Mouse (Mus musculus) megakaryocyte, embryonic 14.5 days (primary cell): ENCODE measurements around the gene Mcat. TPM values are rescaled to one million over a fixed set of nuclear protein-coding genes. Genes with fewer than 3 reads are reported as not detected.

Source experiments
- H3K27me3 ChIP-seq: replicated peaks from 2 replicates; pipeline ENCODE3; 2012; ENCODE audit warnings: inconsistent platforms
- H3K36me3 ChIP-seq: replicated peaks from 2 replicates; pipeline ENCODE3; 2012; ENCODE audit warnings: low read length, inconsistent platforms, mixed read lengths
- H3K4me1 ChIP-seq: 2 replicates; pipeline ENCODE4 v1.6.1; 2012; ENCODE audit warnings: inconsistent platforms
- H3K4me3 ChIP-seq: replicated peaks from 2 replicates; pipeline ENCODE3; 2012; ENCODE audit warnings: moderate library complexity, mild to moderate bottlenecking, inconsistent platforms
- H3K9me3 ChIP-seq: 2 replicates; pipeline ENCODE4 v1.6.1; 2012; ENCODE audit warnings: inconsistent platforms
- FLI1 ChIP-seq: IDR thresholded peaks from 2 replicates; pipeline ENCODE4 v1.6.1; 2012; ENCODE audit warnings: low read length, inconsistent platforms, mixed read lengths
- GATA1 ChIP-seq: IDR thresholded peaks from 3 replicates; pipeline ENCODE4 v1.6.1; 2012; ENCODE audit warnings: mixed read lengths, low read length, inconsistent platforms, borderline replicate concordance
- polyA plus RNA-seq: library from polyadenylated mRNA; stranded (reverse); fragments of >175 nt; gene quantifications from 2 replicates; pipeline ENCODE4 v1.2.3, GENCODE M21; 2012; ENCODE audit warnings: low replicate concordance; ENCODE audit not compliant: insufficient read depth

Mcat gene
- polyA plus RNA-seq, 1 experiment, result 15.3 TPM

DNA sequence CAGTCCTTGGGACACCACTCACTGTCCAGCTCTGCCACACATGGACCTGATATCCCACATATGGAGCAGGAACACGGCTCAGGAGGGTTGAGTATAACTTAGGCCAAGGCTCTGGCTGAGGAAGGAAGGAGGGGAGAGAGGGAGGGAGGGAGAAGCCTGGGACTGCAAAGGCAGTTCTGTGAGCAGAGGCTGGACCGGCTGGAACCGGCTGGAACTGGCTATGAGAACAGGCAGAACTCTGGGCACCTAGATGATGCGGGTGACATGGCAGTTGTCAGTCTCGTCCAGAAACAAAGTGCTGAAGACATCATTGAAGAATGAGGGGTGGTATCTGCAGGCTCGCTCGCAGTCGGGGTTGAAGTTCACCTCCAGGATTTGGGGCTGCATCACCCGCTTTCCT lies 13.1 kb upstream of the Mcat start:
- H3K9me3 ChIP-seq, result no peaks in the 10 kb centered on the region
- H3K4me1 ChIP-seq, result peaks cover 31% of the 10 kb centered on the region
- TF ChIP-seq FLI1, result no peak
- no peak for TF ChIP-seq GATA1
- H3K4me3 ChIP-seq, result no peak overlapping the region
- H3K27me3 ChIP-seq, result no peaks in the 10 kb centered on the region
- H3K36me3 ChIP-seq, result peaks cover 96% of the 10 kb centered on the region

DNA sequence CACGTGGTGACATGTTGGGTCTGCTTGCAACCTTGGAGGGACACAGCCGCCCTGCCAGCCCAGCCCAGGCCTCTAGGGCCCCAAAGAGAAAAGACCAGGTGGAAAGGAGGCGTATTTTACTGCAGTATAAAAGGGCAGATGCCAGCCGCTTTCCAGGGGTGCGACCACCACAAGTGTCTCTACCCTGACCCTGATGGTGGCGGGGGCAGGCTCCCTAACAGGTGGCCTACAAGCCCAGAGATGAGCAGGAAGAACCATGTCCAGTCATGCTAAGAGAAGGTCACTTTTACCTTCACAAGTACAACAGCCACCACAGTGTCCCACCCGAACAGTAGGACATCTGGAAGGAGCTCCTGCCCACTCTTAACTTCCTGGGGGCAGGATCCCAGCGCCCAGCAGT lies 12.0 kb upstream of the Mcat start:
- Histone ChIP-seq H3K9me3 (no peaks in the 10 kb centered on the region), H3K4me3 (no peak overlapping the region), H3K4me1 (peaks cover 42% of the 10 kb centered on the region), H3K27me3 (no peaks in the 10 kb centered on the region), H3K36me3 (peaks cover 96% of the 10 kb centered on the region)
- TF ChIP-seq GATA1, result no peak
- no peak for TF ChIP-seq FLI1

DNA sequence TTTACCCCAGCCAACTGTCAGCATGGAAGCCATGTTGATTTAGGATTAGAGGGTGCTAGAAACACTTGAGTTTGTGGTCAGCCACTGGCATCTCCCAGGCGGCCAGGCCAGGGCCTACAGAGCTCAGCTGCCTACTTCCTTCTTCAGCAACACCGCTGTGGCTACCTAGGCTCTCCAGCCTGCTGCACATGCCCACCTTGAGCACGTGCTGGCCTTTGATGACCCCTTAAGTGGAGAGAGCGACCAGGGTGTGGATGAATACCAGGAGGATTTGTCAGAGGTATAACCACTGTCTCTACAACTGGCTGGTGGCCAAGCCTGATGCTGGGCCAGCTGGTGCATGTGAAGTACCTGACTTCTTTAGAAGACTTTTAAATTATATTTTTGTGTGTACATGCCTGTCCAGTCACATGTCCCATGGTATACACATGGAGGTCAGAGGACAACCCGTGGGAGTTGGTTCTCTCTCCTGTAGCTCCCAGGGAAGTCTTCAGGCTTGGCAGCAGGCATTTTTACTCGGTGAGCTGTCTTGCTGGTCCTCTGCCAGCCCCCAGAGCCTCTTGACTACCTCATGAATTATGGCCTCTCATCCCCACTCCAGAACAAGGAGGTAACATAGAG lies 11.3 kb upstream of the Mcat start:
- TF ChIP-seq GATA1, result no peak
- no peak for TF ChIP-seq FLI1
- peaks cover 96% of the 10 kb centered on the region for H3K36me3 ChIP-seq

DNA sequence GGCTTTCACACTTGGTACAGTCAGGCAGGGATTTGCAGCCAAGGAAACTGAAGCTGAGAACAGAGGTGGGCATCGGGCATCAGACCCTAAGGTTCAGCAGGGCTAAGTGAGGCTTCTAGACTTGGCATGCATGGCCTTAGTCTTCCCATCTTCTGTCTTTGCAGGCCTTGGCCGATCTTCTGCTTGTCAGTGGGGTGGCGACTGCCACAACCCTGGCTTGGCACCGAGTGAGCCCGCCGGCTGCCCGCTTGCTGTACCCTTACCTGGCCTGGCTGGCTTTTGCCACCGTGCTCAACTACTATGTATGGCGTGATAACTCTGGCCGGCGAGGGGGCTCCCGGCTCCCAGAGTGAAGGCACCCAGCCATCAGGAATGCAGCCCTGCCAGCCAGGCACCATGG lies 10.0 kb upstream of the Mcat start:
- no peak overlapping the region for H3K4me3 ChIP-seq
- H3K4me1 ChIP-seq, result peaks cover 61% of the 10 kb centered on the region
- H3K36me3 ChIP-seq, result peaks cover 93% of the 10 kb centered on the region

More for the DNA sequence above, 11.3 kb upstream of the Mcat start:
- H3K27me3 ChIP-seq, result no peaks in the 10 kb centered on the region
- no peak overlapping the region for H3K4me3 ChIP-seq
- H3K4me1 ChIP-seq, result peaks cover 49% of the 10 kb centered on the region
- H3K9me3 ChIP-seq, result no peaks in the 10 kb centered on the region

DNA sequence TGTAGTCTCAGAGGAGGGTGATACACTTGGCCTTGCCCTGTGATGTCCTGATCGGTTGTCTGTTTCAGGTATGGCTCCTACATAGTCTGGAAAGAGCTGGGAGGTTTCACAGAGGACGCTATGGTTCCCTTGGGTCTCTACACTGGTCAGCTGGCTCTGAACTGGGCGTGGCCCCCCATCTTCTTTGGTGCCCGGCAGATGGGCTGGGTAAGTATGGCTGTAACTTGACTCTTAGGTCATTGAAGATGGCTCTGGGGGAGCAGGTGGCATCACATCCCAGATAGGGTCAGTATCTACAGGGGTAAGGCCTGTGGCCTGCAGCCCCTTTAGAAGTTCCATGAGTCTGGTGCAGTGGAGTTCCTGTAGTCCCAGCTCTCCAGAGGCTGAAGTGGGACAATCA lies 8.5 kb upstream of the Mcat start:
- Histone ChIP-seq H3K4me1 (peaks cover 76% of the 10 kb centered on the region), H3K9me3 (no peaks in the 10 kb centered on the region), H3K27me3 (no peaks in the 10 kb centered on the region), H3K36me3 (peaks cover 94% of the 10 kb centered on the region), H3K4me3 (no peak overlapping the region)
- no peak for TF ChIP-seq FLI1
- no peak for TF ChIP-seq GATA1

More for the DNA sequence above, 10.0 kb upstream of the Mcat start:
- H3K27me3 ChIP-seq, result no peaks in the 10 kb centered on the region
- H3K9me3 ChIP-seq, result no peaks in the 10 kb centered on the region
- TF ChIP-seq GATA1, result no peak
- no peak for TF ChIP-seq FLI1

DNA sequence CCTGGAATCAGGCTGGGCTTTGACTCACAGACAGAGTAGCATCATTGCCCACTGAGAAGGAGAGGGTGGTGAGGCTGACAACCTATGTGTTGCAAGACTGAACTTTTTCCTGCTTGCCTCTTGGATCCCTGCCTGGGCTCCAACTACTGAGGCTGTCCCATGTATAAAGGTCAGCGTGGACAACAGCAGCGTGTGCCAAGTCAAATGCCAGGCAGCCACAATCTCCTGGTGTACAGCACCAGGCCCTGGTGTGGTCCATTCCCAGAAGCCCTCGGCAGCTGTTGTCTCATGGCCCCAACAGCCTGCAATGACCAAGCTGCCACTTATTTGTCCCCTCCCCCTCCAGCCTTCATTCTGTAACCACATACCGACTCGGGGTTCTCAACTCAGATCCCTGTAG lies 8.0 kb upstream of the Mcat start:
- TF ChIP-seq GATA1, result no peak
- no peak for TF ChIP-seq FLI1
- Histone ChIP-seq H3K36me3 (peaks cover 93% of the 10 kb centered on the region), H3K9me3 (no peaks in the 10 kb centered on the region), H3K4me3 (no peak overlapping the region), H3K27me3 (no peaks in the 10 kb centered on the region), H3K4me1 (peaks cover 76% of the 10 kb centered on the region)

DNA sequence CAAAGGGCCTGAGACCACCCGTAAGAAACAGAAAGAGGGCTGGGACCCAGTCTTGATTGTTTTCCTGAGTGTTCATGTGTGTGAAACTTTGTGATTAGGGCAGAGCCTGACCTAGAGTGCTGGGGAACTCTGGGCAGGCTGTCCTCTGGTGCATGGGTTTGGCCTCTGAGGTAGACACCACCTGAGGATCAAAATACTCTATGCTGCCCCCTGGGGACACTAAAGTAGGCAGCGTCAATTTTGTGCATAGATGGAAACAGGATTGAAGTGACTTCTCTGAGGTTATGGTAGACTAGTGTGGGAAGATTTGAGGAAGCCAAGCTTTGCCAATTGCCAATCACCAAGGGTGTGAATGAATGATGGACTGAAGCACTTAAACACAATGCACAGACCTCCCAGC lies 7.1 kb upstream of the Mcat start:
- H3K4me1 ChIP-seq, result peaks cover 81% of the 10 kb centered on the region
- H3K36me3 ChIP-seq, result peaks cover 88% of the 10 kb centered on the region
- no peaks in the 10 kb centered on the region for H3K27me3 ChIP-seq
- no peak overlapping the region for H3K4me3 ChIP-seq
- TF ChIP-seq GATA1 (no peak), FLI1 (no peak)
- H3K9me3 ChIP-seq, result no peaks in the 10 kb centered on the region

DNA sequence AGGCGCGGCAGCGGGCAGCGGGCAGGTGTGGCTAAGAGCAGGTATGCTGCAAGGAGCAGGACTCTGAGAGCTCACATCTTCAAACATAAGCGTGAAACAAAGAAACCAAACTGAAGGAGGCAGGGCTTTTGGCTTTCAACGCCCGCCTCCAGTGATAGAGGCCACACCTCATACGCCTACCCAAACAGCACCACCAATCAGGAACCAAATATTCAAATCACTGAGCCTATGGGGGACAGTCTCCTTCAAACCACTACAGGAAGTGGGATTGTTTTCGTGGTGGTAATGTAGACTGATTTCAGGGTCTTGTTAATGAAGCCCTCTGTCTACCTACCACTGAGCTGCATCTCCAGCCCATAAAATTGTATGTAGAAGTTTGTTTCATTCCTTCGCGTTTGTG lies 6.1 kb upstream of the Mcat start:
- peaks cover 90% of the 10 kb centered on the region for H3K4me1 ChIP-seq

DNA sequence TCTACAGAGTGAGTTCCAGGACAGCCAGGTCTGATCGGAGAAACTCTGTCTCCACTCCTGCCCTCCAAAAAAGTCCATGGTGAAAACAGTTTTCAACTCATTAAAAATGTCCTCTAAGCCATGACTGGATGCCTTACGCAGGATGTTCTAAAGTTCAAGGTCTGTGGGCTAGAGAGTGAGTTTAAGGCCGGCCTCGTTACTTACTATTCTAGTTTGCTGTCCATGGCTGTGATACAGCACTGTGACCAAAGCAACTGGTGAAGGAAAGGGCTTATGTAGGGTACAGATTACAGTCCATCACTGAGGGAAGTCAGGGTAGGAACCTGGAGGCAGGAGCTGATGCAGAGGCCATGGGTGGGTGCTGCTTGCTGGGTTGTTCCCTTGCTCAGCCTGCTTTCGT lies 5.0 kb upstream of the Mcat start:
- peaks cover 71% of the 10 kb centered on the region for H3K36me3 ChIP-seq
- no peaks in the 10 kb centered on the region for H3K9me3 ChIP-seq
- peaks cover 86% of the 10 kb centered on the region for H3K4me1 ChIP-seq
- TF ChIP-seq FLI1, result no peak
- no peak for TF ChIP-seq GATA1
- peak overlapping the region; percentile 18 for H3K4me3 ChIP-seq
- no peaks in the 10 kb centered on the region for H3K27me3 ChIP-seq

More for the DNA sequence above, 6.1 kb upstream of the Mcat start:
- Histone ChIP-seq H3K36me3 (peaks cover 82% of the 10 kb centered on the region), H3K4me3 (no peak overlapping the region), H3K9me3 (no peaks in the 10 kb centered on the region), H3K27me3 (no peaks in the 10 kb centered on the region)
- TF ChIP-seq GATA1 (no peak), FLI1 (no peak)

DNA sequence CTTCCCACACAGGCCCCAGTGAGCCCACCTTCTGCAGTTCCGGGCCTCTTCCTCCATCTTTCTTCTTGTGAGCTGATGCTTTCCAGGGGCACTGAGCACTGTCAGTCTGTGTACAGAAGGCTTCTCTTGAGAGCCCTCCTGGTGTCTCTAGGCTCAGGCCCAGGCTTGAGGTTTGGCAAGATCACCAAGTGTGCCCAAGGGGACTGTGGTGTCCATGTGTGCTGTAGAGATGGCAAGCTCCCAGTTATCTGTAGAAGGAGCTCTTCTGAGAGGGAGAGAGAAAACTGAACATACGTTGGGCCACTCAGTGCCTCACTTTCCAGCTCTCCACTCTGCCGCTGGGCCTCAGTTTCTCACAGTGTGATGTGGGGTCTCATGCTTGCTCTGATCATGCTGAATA lies 4.1 kb upstream of the Mcat start:
- H3K4me3 ChIP-seq, result peak overlapping the region; percentile 69
- TF ChIP-seq FLI1 (no peak), GATA1 (no peak)
- H3K4me1 ChIP-seq, result peaks cover 92% of the 10 kb centered on the region
- peaks cover 66% of the 10 kb centered on the region for H3K36me3 ChIP-seq
- no peaks in the 10 kb centered on the region for H3K27me3 ChIP-seq
- no peaks in the 10 kb centered on the region for H3K9me3 ChIP-seq

DNA sequence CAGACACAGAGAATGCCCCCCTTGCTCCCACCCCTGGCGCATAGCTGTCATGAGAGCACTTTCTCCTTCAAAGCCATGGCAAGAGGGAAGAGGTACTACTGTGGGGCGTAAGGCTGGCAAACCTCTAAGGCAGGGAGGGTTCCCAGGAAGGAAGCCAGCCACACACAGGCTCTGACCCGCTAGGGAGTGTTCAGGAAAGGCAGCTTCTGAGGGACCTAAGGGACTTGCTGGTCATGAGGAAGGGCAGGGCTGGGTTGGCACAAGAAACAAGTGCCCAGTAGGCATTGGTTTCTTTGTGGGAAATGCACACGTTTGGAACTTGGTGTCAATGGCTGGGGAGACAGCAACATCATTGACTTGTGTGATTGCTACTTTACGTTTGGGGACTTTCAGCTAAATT lies 2.4 kb upstream of the Mcat start:
- Histone ChIP-seq H3K4me3 (peak overlapping the region; percentile 90), H3K4me1 (peaks cover 91% of the 10 kb centered on the region), H3K27me3 (no peaks in the 10 kb centered on the region), H3K36me3 (peaks cover 49% of the 10 kb centered on the region), H3K9me3 (no peaks in the 10 kb centered on the region)
- TF ChIP-seq GATA1 (no peak), FLI1 (no peak)
